Mouse (Mus musculus) CH12.LX (cell line): ENCODE measurements around the gene Cecr2. TPM values are rescaled to one million over a fixed set of nuclear protein-coding genes. Genes with fewer than 3 reads are reported as not detected.
A peak's percentile ranks its signal among the peaks of the same experiment; 100 is the strongest.

Source experiments
- DNase-seq: peaks from one replicate; pipeline ENCODE4 v3.0.0-alpha.2; 2013; ENCODE audit errors: extremely low read depth
- H3K27ac ChIP-seq: 2 replicates; pipeline ENCODE4 v1.5.1; 2012; ENCODE audit warnings: low read depth, mild to moderate bottlenecking, control low read depth, moderate library complexity; ENCODE audit not compliant: insufficient read depth
- H3K27me3 ChIP-seq: replicated peaks from 2 replicates; pipeline ENCODE3; 2012; ENCODE audit warnings: inconsistent platforms
- H3K36me3 ChIP-seq, 2 experiments: replicated peaks in 1 of 2; 2 replicates each; pipeline versions ENCODE3 to v1.6.1; 2012; ENCODE audit warnings: inconsistent platforms in 1 of 2, low read length in 1 of 2, mild to moderate bottlenecking in 1 of 2, mixed read lengths in 1 of 2, moderate library complexity in 1 of 2; ENCODE audit not compliant: control insufficient read depth in 1 of 2, insufficient read depth in 1 of 2
- H3K4me1 ChIP-seq, 2 experiments: 2 replicates each; pipeline ENCODE4 v1.6.1; 2012; ENCODE audit warnings: inconsistent platforms in 1 of 2, moderate library complexity in 1 of 2; ENCODE audit not compliant: insufficient read depth in 2 of 2, control insufficient read depth in 1 of 2
- H3K4me2 ChIP-seq: 2 replicates; pipeline ENCODE4 v1.6.1; 2012; ENCODE audit warnings: low read depth, mild to moderate bottlenecking, control low read depth; ENCODE audit not compliant: poor library complexity, insufficient read depth, severe bottlenecking
- H3K4me3 ChIP-seq, 3 experiments: fragments of 150-350 bp in 1 of 3; sonication (generic) in 1 of 3; replicated peaks in 1 of 3; 2 replicates each; pipeline versions ENCODE3 to v1.5.1; 2011 to 2012; ENCODE audit warnings: low read depth in 2 of 3, low read length in 2 of 3, mild to moderate bottlenecking in 2 of 3, moderate library complexity in 2 of 3, control low read depth in 1 of 3, improper control_type of control experiment in 1 of 3, inconsistent platforms in 1 of 3, mixed read lengths in 1 of 3; ENCODE audit not compliant: poor library complexity in 1 of 3
- H3K79me2 ChIP-seq: replicated peaks from 2 replicates; pipeline ENCODE4 v1.6.1; 2012; ENCODE audit warnings: mild to moderate bottlenecking, moderate library complexity; ENCODE audit not compliant: control insufficient read depth, poor library complexity, insufficient read depth, severe bottlenecking; ENCODE audit errors: extremely low read depth
- H3K9ac ChIP-seq: 2 replicates; pipeline ENCODE4 v1.6.1; 2012; ENCODE audit warnings: low read depth, mild to moderate bottlenecking, control low read depth, moderate library complexity; ENCODE audit not compliant: insufficient read depth
- H3K9me3 ChIP-seq: replicated peaks from 2 replicates; pipeline ENCODE3; 2012; ENCODE audit warnings: low read length, inconsistent platforms, mixed read lengths
- BHLHE40 ChIP-seq: IDR thresholded peaks from 2 replicates; pipeline ENCODE4 v1.6.1; 2011; ENCODE audit warnings: mild to moderate bottlenecking, low read depth, low read length, improper control_type of control experiment
- CTCF ChIP-seq, 2 experiments: IDR thresholded peaks in 1 of 2; conservative IDR thresholded peaks in 1 of 2; 2 replicates each; pipeline ENCODE4 v1.5.1; 2011 to 2012; ENCODE audit warnings: low read depth in 2 of 2, low read length in 2 of 2, improper control_type of control experiment in 1 of 2, inconsistent platforms in 1 of 2, mild to moderate bottlenecking in 1 of 2, moderate library complexity in 1 of 2
- ELF1 ChIP-seq: IDR thresholded peaks from 2 replicates; pipeline ENCODE4 v1.6.1; 2014; ENCODE audit warnings: low read depth, mild to moderate bottlenecking, inconsistent platforms, low read length, improper control_type of control experiment
- HCFC1 ChIP-seq: IDR thresholded peaks from 2 replicates; pipeline ENCODE4 v1.6.1; 2012; ENCODE audit warnings: low read depth, mild to moderate bottlenecking, inconsistent platforms, low read length, improper control_type of control experiment
- IRF4 ChIP-seq: IDR thresholded peaks from 2 replicates; pipeline ENCODE4 v1.6.1; 2014; ENCODE audit warnings: low read depth, mild to moderate bottlenecking, inconsistent platforms, low read length, improper control_type of control experiment
- KAT2A ChIP-seq: IDR thresholded peaks from 2 replicates; pipeline ENCODE4 v1.6.1; 2012; ENCODE audit warnings: low read length, improper control_type of control experiment, inconsistent platforms; ENCODE audit not compliant: insufficient replicate concordance
- MXI1 ChIP-seq: IDR thresholded peaks from 2 replicates; pipeline ENCODE4 v1.6.1; 2011; ENCODE audit warnings: mild to moderate bottlenecking, low read depth, low read length, improper control_type of control experiment
- MYC ChIP-seq: IDR thresholded peaks from 2 replicates; pipeline ENCODE4 v1.6.1; 2011; ENCODE audit warnings: low read depth, mild to moderate bottlenecking, improper control_type of control experiment, low read length
- PAX5 ChIP-seq: IDR thresholded peaks from 2 replicates; pipeline ENCODE4 v1.6.1; 2012; ENCODE audit warnings: low read length, inconsistent platforms, mixed read lengths
- RAD21 ChIP-seq: IDR thresholded peaks from 2 replicates; pipeline ENCODE4 v1.6.1; 2011; ENCODE audit warnings: low read depth, mild to moderate bottlenecking, low read length, improper control_type of control experiment, moderate library complexity
- TBP ChIP-seq: conservative IDR thresholded peaks from 2 replicates; pipeline ENCODE4 v1.6.1; 2011; ENCODE audit warnings: low read depth, low read length, improper control_type of control experiment
- ZC3H11A ChIP-seq: IDR thresholded peaks from 2 replicates; pipeline ENCODE4 v1.6.1; 2012; ENCODE audit warnings: low read depth, mild to moderate bottlenecking, inconsistent platforms, low read length, improper control_type of control experiment
- ZNF384 ChIP-seq: IDR thresholded peaks from 2 replicates; pipeline ENCODE4 v1.6.1; 2012; ENCODE audit warnings: low read depth, low read length, improper control_type of control experiment, inconsistent platforms
- dilution Hi-C: fragments of 300-500 bp; cut with MboI; formaldehyde crosslinking; loops from 2 replicates; pipeline ENCODE4 v1.14.3; 2020; ENCODE audit warnings: low sequenced_read_pairs; ENCODE audit not compliant: extremely low pct_unique_long_range_greater_than_20kb, extremely low pct_ligation_motif_present
- in situ Hi-C: fragments of 300-500 bp; cut with MboI; formaldehyde crosslinking; loops from 3 replicates; pipeline ENCODE4 v1.14.3; 2019; ENCODE audit warnings: low sequenced_read_pairs, low pct_ligation_motif_present, low pct_unique_long_range_greater_than_20kb, mixed read lengths
- polyA plus RNA-seq: library from polyadenylated mRNA; unstranded; fragments of >175 nt; gene quantifications from 2 replicates; pipeline ENCODE4 v1.2.1, GENCODE M21; 2012; ENCODE audit warnings: low read depth; ENCODE audit not compliant: insufficient read length
- total RNA-seq, 2 experiments: library from RNA; depleted of rRNA; stranded (reverse); fragments of 300-350 nt in 1 of 2; fragments of >200 nt in 1 of 2; gene quantifications; 2 replicates each; pipeline ENCODE4 v1.2.3; 2012 to 2014

The Cecr2 gene
- total and polyA plus RNA-seq, 3 experiments: 6.6 to 15.0 (median 12.5) TPM

DNA sequence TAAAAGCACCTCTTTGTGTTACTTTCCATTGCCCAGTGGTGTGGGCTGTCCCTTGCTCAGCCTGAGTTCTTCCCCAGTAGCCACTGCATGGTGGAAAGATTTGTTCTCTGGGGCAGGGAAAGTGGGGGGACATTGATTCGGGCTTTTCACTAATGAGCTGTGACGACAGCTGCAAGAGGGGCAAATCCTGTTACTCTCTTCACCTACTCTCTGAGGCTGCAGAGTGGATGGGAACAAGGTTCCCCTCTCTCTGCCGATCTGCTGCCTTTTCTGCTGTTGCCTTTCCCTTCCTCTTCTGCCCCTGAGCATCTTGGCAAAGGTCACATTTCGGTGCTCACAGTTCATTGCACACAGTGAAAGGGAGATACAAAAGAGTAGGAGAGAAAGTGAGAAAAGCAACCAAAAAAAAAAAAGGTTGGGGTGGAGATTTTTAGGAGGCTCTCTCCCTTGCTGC is 50.4 kb downstream of the Cecr2 start:
- no peak overlapping the region for H3K9ac ChIP-seq
- no peaks in the 10 kb centered on the region for H3K27me3 ChIP-seq
- H3K27ac ChIP-seq: no peak overlapping the region
- peaks cover 27% of the 10 kb centered on the region for H3K79me2 ChIP-seq
- peaks cover 4 to 35% of the 10 kb centered on the region in 2 experiments for H3K4me1 ChIP-seq
- H3K4me2 ChIP-seq: peak overlapping the region; percentile 60
- H3K4me3 ChIP-seq: no peak overlapping the region
- no peaks in the 10 kb centered on the region for H3K9me3 ChIP-seq
- no peaks in the 10 kb centered on the region for H3K36me3 ChIP-seq
- TF ChIP-seq IRF4 (0 out of 2 replicates have a peak, but pooled peaks have one; percentile 1), CTCF (conservative IDR thresholded peaks at IDR 0.05 in 1 of 2, IDR thresholded peaks at IDR 0.05 in 1 of 2; ENCODE audit: low read depth in 2 of 2, low read length in 2 of 2) (no peak), BHLHE40 (peak; percentile 29; the same call in 1 of the 2 replicates), ZNF384 (peak; percentile 77)
- in situ Hi-C loops: no loop called here
- dilution Hi-C loops: no loop called here
- DNase-seq: peak; percentile 18

DNA sequence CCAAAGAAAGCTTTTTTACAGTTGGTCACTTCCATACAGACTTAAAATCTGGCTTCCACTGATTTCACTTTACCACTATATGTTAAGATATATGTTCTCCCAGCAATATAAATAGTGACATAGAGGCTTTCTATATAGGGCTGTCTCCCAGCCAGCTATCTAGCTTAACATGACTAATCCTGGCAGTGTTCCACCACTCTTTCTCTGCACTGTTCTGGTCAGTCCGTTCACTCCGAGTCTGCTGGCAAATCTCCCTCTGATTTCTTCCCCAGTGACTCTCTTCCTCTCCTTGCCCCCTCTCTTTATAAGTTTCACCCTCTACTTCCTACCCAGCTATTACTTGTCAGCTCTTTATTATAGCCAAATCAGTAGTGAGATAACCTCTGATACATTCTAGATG is 59.8 kb downstream of the Cecr2 start:
- H3K36me3 ChIP-seq: peaks cover 5 to 30% of the 10 kb centered on the region in 2 experiments
- H3K9ac ChIP-seq: no peak overlapping the region
- in situ Hi-C loops: no loop called here
- H3K27me3 ChIP-seq: no peaks in the 10 kb centered on the region
- no peak for TF ChIP-seq ZC3H11A
- TF ChIP-seq MYC: no peak
- TF ChIP-seq TBP: no peak
- TF ChIP-seq RAD21: no peak
- TF ChIP-seq HCFC1: no peak
- TF ChIP-seq PAX5: no peak
- TF ChIP-seq KAT2A: no peak
- TF ChIP-seq, all 38 proteins: peak for 0
- no peak overlapping the region for H3K27ac ChIP-seq
- dilution Hi-C loops: no loop called here
- no peak overlapping the region for H3K4me3 ChIP-seq
- H3K4me2 ChIP-seq: no peak overlapping the region
- no peaks in the 10 kb centered on the region for H3K9me3 ChIP-seq
- H3K4me1 ChIP-seq: no peaks in the 10 kb centered on the region
- peaks cover 8% of the 10 kb centered on the region; the same call in 1 of the 2 replicates for H3K79me2 ChIP-seq
- DNase-seq: no peak

DNA sequence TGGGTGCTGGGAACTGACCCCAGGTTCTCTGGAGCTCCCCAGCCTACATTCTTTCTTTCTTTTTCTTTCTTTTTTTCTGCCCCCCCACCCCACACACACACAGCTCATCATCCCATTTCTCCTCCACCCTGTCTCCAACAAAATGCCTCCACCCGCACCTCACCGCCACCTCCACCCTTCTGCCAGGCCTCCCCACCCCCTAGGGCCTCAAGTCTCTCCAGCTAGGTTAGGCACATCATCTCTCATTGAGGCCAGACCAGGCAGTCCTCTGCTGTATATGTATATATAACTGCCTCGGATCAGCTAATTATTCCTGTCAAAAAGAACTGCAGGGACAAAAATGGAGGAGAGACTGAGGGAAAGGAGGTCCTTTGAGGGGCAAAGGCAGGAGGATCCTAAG is 69.8 kb downstream of the Cecr2 start:
- Histone ChIP-seq H3K9ac (no peak overlapping the region), H3K27ac (no peak overlapping the region), H3K79me2 (no peaks in the 10 kb centered on the region), H3K4me1 (no peaks in the 10 kb centered on the region), H3K9me3 (no peaks in the 10 kb centered on the region), H3K27me3 (no peaks in the 10 kb centered on the region), H3K36me3 (peaks cover 30 to 59% of the 10 kb centered on the region in 2 experiments), H3K4me3 (no peak overlapping the region), H3K4me2 (no peak overlapping the region)
- no peak for TF ChIP-seq IRF4
- TF ChIP-seq MXI1: no peak
- TF ChIP-seq ELF1: no peak
- dilution Hi-C loops (no loop called here), in situ Hi-C loops (no loop called here)
- DNase-seq: no peak
